Mouse (Mus musculus) midbrain, postnatal 0 days (tissue): ENCODE measurements at regions not wholly inside any gene's neighbourhood (a gene's known extent, or its start where the extent isn't known, plus 50 kb on each side); places are given as distances from the start of the nearest gene placed in this dataset.

Experiments
- ATAC-seq: fragments of 200-750 bp; cut with Nextera tagmentation; 2 replicates; pipeline ENCODE4 v1.8.0; 2017; ENCODE audit warnings: moderate number of reproducible peaks, mild to moderate bottlenecking, moderate TSS enrichment, moderate library complexity; ENCODE audit not compliant: low FRiP score
- DNase-seq: peaks from one replicate; pipeline ENCODE4 v3.0.0-alpha.2; 2015; ENCODE audit warnings: low spot score
- H3K27ac ChIP-seq: fragments of 300-500 bp; sonication (generic); 2 replicates; pipeline ENCODE4 v1.5.1; 2014; ENCODE audit warnings: low read depth, mild to moderate bottlenecking, low read length, mixed read lengths
- H3K27me3 ChIP-seq: fragments of 300-500 bp; sonication (generic); 2 replicates; pipeline ENCODE4 v1.6.1; 2014; ENCODE audit warnings: low read length, control low read depth, mixed read lengths; ENCODE audit not compliant: insufficient read depth
- H3K36me3 ChIP-seq: fragments of 300-500 bp; sonication (generic); 2 replicates; pipeline ENCODE4 v1.6.1; 2014; ENCODE audit warnings: low read length, control low read depth, mixed read lengths; ENCODE audit not compliant: insufficient read depth
- H3K4me1 ChIP-seq: fragments of 300-500 bp; sonication (generic); 2 replicates; pipeline ENCODE4 v1.6.1; 2014; ENCODE audit warnings: mild to moderate bottlenecking, control low read depth, antibody characterized with exemption, low read length, mixed read lengths; ENCODE audit not compliant: insufficient read depth
- H3K4me2 ChIP-seq: fragments of 300-500 bp; sonication (generic); 2 replicates; pipeline ENCODE4 v1.6.1; 2014; ENCODE audit warnings: low read depth, mild to moderate bottlenecking, low read length, mixed read lengths; ENCODE audit not compliant: poor library complexity, severe bottlenecking
- H3K4me3 ChIP-seq: fragments of 300-500 bp; sonication (generic); 2 replicates; pipeline ENCODE4 v1.5.1; 2014; ENCODE audit warnings: low read depth, mild to moderate bottlenecking, low read length, moderate library complexity
- H3K9ac ChIP-seq: fragments of 300-500 bp; sonication (generic); replicated peaks from 2 replicates; pipeline ENCODE4 v1.6.1; 2014; ENCODE audit warnings: mild to moderate bottlenecking, low read length, moderate library complexity, mixed read lengths; ENCODE audit not compliant: poor library complexity, severe bottlenecking
- H3K9me3 ChIP-seq: fragments of 300-500 bp; sonication (generic); 2 replicates; pipeline ENCODE4 v1.6.1; 2016; ENCODE audit warnings: low read length, control low read depth
- CTCF ChIP-seq: IDR thresholded peaks from 2 replicates; pipeline ENCODE4 v1.5.1; 2016; ENCODE audit warnings: antibody characterized with exemption, mild to moderate bottlenecking
- WGBS: fragments of 180-500 bp; shearing (Covaris S2); extraction: QIAGEN DNeasy Blood & Tissue Kit; methylation state at CpG from one replicate; pipeline ENCODE4 v1.1.7; 2014; 5-methylcytosine and 5-hydroxymethylcytosine counted together

- Histone ChIP-seq H3K9me3 (no peaks in the 10 kb centered on the region), H3K4me3 (no peak overlapping the region), H3K4me2 (no peak overlapping the region), H3K27me3 (no peaks in the 10 kb centered on the region), H3K27ac (no peak overlapping the region), H3K36me3 (no peaks in the 10 kb centered on the region), H3K4me1 (no peaks in the 10 kb centered on the region), H3K9ac (no peak overlapping the region)
- ATAC-seq (no peak), DNase-seq (no peak)
- no peak for TF ChIP-seq CTCF
- 89% methylated on average over 16 of the region's 16 CpGs for WGBS
Measured at GRCm38 (mm10) chr14:98747159-98747775, 246.9 kb downstream of the Rpl36a-ps1 start.

GRCm38 (mm10) chr14:98730375-98730774, 263.7 kb downstream of the Rpl36a-ps1 start:
- Histone ChIP-seq H3K36me3 (no peaks in the 10 kb centered on the region), H3K9me3 (no peaks in the 10 kb centered on the region), H3K27ac (no peak overlapping the region), H3K9ac (no peak overlapping the region), H3K4me3 (no peak overlapping the region), H3K27me3 (no peaks in the 10 kb centered on the region), H3K4me2 (no peak overlapping the region), H3K4me1 (no peaks in the 10 kb centered on the region)
- WGBS: 88% methylated on average over 3 of the region's 3 CpGs
- DNase-seq: no peak
- no peak for TF ChIP-seq CTCF
- no peak for ATAC-seq

- no peak overlapping the region for H3K9ac ChIP-seq
- no peak for TF ChIP-seq CTCF
- no peaks in the 10 kb centered on the region for H3K36me3 ChIP-seq
- H3K27ac ChIP-seq: no peak overlapping the region
- H3K4me1 ChIP-seq: no peaks in the 10 kb centered on the region
- H3K9me3 ChIP-seq: no peaks in the 10 kb centered on the region
- H3K27me3 ChIP-seq: no peaks in the 10 kb centered on the region
- WGBS: 78% methylated on average over 2 of the region's 2 CpGs
- H3K4me2 ChIP-seq: no peak overlapping the region
- DNase-seq: no peak
- H3K4me3 ChIP-seq: no peak overlapping the region
- ATAC-seq: no peak
Measured at GRCm38 (mm10) chr14:98728863-98729262, 265.3 kb downstream of the Rpl36a-ps1 start.

- no peak overlapping the region for H3K4me3 ChIP-seq
- no peak overlapping the region for H3K27ac ChIP-seq
- H3K9me3 ChIP-seq: no peaks in the 10 kb centered on the region
- WGBS: 78% methylated on average over 9 of the region's 9 CpGs
- no peaks in the 10 kb centered on the region for H3K4me1 ChIP-seq
- no peaks in the 10 kb centered on the region for H3K27me3 ChIP-seq
- H3K9ac ChIP-seq: no peak overlapping the region
- ATAC-seq: no peak
- TF ChIP-seq CTCF: no peak
- no peak overlapping the region for H3K4me2 ChIP-seq
- no peak for DNase-seq
- H3K36me3 ChIP-seq: no peaks in the 10 kb centered on the region
Measured at GRCm38 (mm10) chr14:98722481-98722880, 271.6 kb downstream of the Rpl36a-ps1 start.

GRCm38 (mm10) chr14:98721033-98721432, 273.1 kb downstream of the Rpl36a-ps1 start:
- TF ChIP-seq CTCF: no peak

GRCm38 (mm10) chr14:98708045-98708444, 286.1 kb downstream of the Rpl36a-ps1 start:
- DNase-seq (no peak), ATAC-seq (no peak)
- Histone ChIP-seq H3K4me1 (no peaks in the 10 kb centered on the region), H3K4me2 (no peak overlapping the region), H3K36me3 (no peaks in the 10 kb centered on the region), H3K27me3 (0 out of 2 replicates have a peak, but pooled peaks cover 6% of the 10 kb centered on the region), H3K9ac (no peak overlapping the region), H3K4me3 (no peak overlapping the region), H3K9me3 (no peaks in the 10 kb centered on the region), H3K27ac (no peak overlapping the region)
- 24% methylated on average over 2 of the region's 2 CpGs for WGBS
- no peak for TF ChIP-seq CTCF

More at GRCm38 (mm10) chr14:98721033-98721432, 273.1 kb downstream of the Rpl36a-ps1 start:
- Histone ChIP-seq H3K4me3 (no peak overlapping the region), H3K36me3 (no peaks in the 10 kb centered on the region), H3K9ac (no peak overlapping the region), H3K27me3 (no peaks in the 10 kb centered on the region), H3K4me2 (no peak overlapping the region), H3K4me1 (no peaks in the 10 kb centered on the region), H3K27ac (no peak overlapping the region), H3K9me3 (no peaks in the 10 kb centered on the region)
- 94% methylated on average over 2 of the region's 2 CpGs for WGBS
- ATAC-seq: no peak
- no peak for DNase-seq
